Mouse (Mus musculus): ENCODE data around the gene St3gal3.

DNA sequence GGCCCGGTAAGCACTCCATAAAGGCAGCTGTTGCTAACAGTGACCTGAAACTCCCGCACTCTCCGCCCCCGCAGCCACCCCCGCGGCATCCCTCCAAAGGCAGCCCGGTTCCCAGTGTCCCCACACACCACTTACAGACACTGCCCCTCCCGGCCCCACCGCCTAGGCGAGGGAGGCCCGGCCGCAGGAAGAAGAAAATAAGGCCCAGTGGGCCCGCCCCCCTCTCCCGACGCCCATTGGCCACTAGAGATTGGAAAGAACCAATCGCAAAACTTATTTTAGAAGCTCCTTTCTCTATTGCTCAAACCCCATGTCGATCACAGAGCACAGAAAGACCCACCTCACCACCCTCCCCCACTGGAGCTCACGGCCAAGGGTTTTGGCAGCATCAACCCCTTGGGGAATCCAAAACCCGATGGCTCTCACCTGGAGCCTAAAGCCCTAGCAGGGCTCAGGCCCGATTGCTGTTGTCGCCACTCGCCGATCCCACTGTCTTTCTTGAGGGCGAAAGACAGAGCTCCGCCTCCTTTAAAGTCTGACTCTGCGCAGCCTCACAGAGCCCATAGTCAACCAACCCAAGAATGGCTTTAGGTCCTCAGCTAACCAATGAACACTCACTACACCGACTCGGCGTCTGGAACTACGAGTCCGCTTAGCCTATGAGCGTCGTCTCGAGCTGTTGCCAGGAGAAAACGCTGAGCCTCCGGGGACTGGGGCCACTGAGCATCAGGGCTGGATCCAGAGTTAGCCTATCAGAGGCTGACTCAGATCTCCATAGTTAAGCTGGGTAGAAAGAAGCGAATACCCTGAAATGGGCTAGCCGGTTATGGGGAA is 45.0 kb upstream of the St3gal3 start, which contains the start of gene Kdm4a:
- TF ChIP-seq CTCF (IDR thresholded peaks at IDR 0.05; ENCODE audit: borderline replicate concordance, control insufficient read depth, extremely low read depth, insufficient read depth, low read length, poor library complexity) (peak; percentile 48; the same call in 1 of the 2 replicates), POLR2A (IDR thresholded peaks at IDR 0.05; ENCODE audit: control insufficient read depth, extremely low read depth, insufficient read depth, low read length, poor library complexity) (peak; percentile 58)
